Mouse (Mus musculus) heart, adult 2 months (tissue): Measurements from ENCODE around the gene Necab3.

Experiments used
- CTCF ChIP-seq: fragments of 200-600 bp; IDR thresholded peaks from 2 replicates; pipeline ENCODE4 v1.8.1; 2022; ENCODE audit warnings: antibody characterized with exemption, mild to moderate bottlenecking, moderate library complexity
- POLR2A ChIP-seq: fragments of 200-500 bp; IDR thresholded peaks from 2 replicates; pipeline ENCODE4 v1.6.1; 2011; ENCODE audit warnings: mild to moderate bottlenecking, low read depth, low read length, control low read depth; ENCODE audit not compliant: insufficient read depth

DNA sequence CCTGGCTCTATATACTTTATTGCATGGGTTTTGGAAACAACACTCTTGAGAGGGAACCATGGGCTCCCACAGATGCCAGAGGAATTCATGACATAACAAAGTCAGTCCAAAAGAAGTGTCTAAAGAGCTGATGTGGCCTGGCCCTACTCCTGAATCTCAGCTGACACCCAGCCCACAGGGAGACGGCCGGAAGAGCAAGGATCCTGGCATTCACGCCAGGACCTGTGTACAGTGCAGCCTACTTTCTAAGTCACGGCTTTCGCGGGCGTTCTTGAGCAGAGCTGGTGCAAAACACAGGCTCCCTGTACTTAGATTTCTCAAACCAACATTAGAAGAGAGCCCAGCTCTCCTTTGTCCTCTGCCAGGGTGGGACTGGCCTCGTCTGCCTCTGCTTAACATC lies 21.9 kb upstream of the Necab3 start:
- no peak for TF ChIP-seq POLR2A
- TF ChIP-seq CTCF = no peak
